Mouse (Mus musculus) cerebellum, adult 2 months (tissue): ENCODE results near the gene Lin7c.

Experiments
- CTCF ChIP-seq: fragments of 200-500 bp; IDR thresholded peaks from 2 replicates; pipeline ENCODE4 v1.5.1; 2011; ENCODE audit warnings: low read depth, mild to moderate bottlenecking, control low read depth, low read length, moderate library complexity, borderline replicate concordance; ENCODE audit not compliant: insufficient read depth
- POLR2A ChIP-seq: fragments of 200-500 bp; IDR thresholded peaks from 2 replicates; pipeline ENCODE4 v1.6.1; 2011; ENCODE audit warnings: low read length, control low read depth, borderline replicate concordance; ENCODE audit not compliant: insufficient read depth

DNA sequence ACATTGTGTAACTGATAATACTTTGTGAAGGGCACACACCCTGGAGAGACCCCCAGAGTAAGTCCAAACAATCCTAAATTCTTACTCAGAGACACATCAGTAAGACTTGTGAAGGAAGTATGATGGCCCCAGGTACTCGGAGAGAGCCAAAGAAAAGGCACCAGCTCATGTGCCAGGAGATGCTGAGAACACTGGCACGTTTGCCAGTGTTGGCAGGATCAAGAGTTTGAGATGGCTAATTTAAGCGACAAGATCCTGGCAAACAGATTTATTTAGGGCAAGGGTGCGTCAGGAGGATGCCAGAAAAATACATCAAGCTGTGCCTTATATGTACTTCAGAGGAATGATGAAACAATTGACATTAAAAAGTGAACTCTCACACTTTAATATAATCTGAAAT lies 6.1 kb upstream of the Lin7c start:
- no peak for TF ChIP-seq CTCF
- TF ChIP-seq POLR2A, result no peak
